Mouse (Mus musculus): ENCODE measurements around the gene Gm48551.

The Gm48551 gene

DNA sequence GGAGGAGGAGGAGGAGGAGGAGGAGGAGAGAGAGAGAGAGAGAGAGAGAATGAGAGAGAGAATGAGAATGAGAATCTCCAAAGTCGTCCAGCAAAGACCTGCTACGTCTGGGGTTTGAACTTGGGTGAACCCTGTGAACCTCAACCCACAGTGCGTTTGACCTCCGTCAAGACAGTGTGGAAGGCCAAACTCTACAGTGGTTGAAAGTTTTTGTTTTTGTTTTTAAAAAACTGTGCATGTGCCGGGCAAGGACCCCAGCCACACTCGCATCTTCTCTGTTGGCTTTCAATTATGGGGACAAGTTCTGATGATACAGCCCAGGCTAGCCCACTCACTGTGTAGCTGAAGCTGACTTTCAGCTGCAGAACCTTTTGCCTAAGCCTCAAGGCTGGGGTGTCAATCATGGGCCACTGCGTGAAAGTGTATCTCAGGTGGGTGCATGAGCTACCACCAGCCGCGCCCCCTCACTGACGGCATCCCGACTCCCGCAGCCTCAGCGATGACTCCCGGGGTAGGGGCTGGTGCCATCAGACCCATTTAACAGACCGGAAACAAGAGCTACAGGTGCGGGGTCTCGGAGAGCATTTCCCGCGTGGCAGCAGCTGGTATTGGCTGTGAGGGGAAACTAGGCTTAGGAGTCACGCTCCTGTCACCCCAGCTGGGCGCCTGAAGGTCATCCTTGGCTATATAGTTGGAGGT lies 48.1 kb downstream of the Gm48551 start:
- no peak for DNase-seq

DNA sequence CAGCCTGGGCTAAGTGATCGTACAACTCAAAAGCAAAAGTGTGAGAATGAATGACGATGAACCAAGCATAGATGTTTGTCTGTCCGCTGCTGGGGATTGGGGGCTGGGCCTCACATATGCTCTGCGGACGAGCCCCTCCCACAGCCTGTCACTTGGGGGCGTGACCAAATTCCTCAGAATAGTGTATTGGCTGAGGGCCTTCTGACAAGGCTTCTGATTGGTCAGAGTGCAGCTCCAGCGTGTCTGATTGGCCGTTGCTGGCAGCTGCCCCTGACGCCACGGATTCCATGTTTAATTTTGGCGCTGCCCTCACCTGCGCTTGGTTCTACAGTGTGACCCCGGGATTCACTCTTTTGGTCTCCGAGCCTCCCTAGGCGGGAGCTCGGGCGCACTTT lies 48.6 kb downstream of the Gm48551 start:
- DNase-seq: peak; percentile 93

DNA sequence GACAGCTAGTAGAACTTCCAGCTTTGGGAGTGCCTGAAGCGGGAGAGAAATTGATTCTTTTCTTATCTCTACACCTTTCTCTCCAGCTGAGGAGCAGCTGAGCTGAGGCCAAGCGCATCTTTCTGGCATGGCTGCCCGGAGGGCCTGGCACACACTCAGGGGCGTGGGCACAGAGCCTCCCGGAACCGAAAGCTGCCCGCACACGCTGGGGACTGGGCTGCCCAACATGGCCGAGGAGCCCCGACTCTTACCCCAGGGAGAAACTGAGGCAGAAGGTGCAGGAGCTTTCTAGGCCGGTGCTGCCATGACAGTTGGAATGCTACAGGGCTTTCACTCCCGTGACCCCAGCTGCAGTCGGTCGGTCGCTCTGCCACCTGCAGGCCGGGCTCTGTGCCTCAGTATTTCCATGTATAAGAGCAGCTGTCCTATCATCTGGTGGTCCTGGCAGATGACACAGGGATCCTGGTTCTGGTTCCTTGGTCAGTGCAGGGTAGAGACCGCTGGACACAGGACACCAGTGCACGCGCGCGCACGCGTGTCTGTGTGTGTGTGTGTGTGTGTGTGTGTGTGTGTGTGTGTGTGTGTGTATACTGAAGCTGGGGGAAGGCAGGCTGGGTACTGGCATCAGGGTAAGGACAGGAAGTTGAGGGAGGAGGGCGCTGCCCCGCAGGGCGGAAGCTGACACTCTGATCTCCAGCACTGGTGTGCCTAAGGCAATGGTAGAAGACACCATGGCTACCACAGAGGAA lies 49.4 kb downstream of the Gm48551 start:
- DNase-seq: peak; percentile 61

DNA sequence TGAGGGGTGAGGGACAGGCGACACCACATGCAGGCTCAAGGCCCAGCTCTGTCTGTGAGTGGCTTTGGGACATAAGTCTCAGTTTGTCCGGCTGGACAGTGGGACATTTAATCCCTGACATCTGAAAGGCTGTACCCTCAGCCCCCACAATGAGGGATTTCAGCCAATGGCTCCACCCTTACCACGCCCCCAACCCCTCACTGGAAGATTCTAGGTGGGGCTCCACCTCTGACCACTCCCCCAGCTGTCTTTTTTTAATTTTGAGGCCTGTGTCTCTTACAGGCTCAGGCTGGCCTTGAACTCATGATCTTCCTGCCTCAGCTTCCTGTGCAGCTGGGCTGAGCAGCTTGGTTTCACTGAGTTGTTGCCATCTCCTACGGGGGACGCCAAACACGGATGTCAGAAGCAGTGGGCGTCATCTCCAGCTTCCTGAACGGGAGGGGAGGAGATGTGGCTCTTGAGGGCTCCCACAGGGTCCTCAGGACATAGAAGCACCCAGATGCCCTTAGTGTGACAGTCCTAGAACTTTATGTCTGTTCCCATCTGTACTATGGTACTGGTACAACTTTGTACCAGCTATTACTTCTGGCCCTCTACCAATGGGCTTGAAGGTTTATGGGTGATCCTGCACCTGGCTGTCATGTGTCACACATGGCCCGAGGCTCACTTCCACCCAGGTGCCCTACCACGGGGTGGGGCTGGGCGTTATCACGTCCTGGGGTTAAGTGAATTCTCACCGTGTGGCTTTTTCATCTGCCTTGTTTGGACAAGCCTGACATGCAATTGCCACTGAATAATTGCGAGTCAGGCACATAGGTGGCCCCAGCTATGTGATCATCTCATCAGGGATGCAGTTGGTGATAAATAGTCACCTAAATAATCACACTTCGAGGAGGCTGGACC lies 50.3 kb downstream of the Gm48551 start:
- DNase-seq: no peak

DNA sequence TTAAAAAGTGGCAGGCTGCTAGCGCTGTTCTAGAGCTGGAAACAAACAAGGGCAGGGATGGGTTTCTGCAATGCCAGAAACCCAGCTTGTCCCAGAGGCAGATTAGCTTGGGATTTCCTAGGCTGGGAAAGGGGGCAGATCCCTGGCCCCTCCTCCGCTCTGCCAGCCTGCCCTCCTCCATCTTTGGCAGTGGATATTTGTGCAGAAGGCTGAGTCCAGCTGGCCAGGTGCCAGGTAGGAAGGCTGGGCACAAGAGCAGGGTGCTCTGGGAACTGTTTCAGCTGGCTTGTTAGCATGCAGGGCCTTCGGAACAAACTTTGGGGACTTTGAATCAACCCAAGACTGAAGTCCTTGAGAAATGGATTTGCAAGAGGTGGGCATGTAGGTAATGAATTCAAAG lies 51.2 kb downstream of the Gm48551 start:
- peak; percentile 82 for DNase-seq

DNA sequence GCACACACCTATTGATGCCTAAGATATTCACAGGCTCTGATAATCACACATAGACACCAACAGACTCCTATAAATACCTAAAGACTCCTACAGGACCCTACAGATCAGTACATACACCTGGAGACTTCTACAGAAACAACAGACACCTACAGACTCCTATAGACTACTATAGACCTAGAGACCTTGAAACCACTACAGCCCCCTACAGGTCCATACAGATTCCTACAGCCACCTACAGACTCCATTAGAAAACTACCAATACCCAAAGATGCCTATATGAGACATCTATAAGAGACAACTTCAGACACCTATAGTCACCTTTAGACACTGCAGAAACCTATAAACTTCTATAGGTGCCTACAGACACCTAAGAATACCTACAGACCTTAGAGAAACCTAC lies 56.8 kb downstream of the Gm48551 start:
- DNase-seq: no peak
